In the genomic region with DNA sequence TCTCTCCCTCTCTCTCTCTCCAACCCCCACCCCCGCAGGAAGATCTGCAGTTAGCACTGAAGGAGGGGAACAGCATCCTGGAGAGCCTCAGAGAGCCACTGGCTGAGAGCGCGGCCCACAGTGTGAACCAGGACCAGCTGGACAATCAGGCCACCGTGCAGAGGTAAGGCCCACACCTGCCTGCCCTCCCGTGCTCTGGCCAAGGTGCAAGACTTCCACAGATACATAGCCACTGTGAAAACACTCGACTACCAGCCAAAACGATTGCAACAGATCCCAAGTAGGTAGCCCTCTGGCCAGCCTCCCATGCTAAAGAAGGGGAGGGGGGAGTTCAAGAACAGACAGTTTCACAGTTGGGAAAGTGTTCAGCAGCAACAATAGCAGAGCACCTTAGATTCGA, we compare ENCODE assay signal across 17 mouse cellular contexts. TPM values are rescaled to one million over a fixed set of nuclear protein-coding genes. Genes with fewer than 3 reads are reported as not detected.
"Had no signal": no experiment of that assay in that cellular context is flagged by ENCODE, and none has a peak within 500 bp of the region (broad histone marks: within the 10 kb centered on the region; RNA-seq: fewer than 3 reads in every experiment).

No protein-coding gene starts in this region.

- H3K9me3 ChIP-seq: limb, embryonic 15.5 days; midbrain, embryonic 12.5 days; neural tube, embryonic 13.5 days; stomach, embryonic 15.5 days had no signal

- H3K4me1 ChIP-seq: midbrain, embryonic 12.5 days had no signal

- H3K9ac ChIP-seq: limb, embryonic 15.5 days; lung, embryonic 14.5 days; midbrain, embryonic 12.5 days; neural tube, embryonic 13.5 days; stomach, embryonic 15.5 days had no signal

- H3K4me2 ChIP-seq: limb, embryonic 15.5 days; lung, embryonic 14.5 days; midbrain, embryonic 12.5 days; neural tube, embryonic 13.5 days; stomach, embryonic 15.5 days had no signal

- H3K4me3 ChIP-seq: left cerebral cortex, adult 2 months; limb, embryonic 15.5 days; midbrain, embryonic 12.5 days; neural tube, embryonic 13.5 days; stomach, embryonic 15.5 days had no signal

- ATAC-seq: intestine, postnatal 0 days; midbrain, embryonic 16.5 days had no signal

- H3K27me3 ChIP-seq: limb, embryonic 15.5 days; midbrain, embryonic 12.5 days; neural tube, embryonic 13.5 days; stomach, embryonic 15.5 days had no signal

- H3K27ac ChIP-seq: midbrain, embryonic 12.5 days; neural tube, embryonic 13.5 days; stomach, embryonic 15.5 days had no signal

- DNase-seq: kidney, adult 8-10 months; right cerebral cortex, postnatal 14 days; thymus, adult 2 months; thymus, postnatal 25 days had no signal

RNA-seq across cellular contexts. Expression of gene F7, which starts 27.5 kb away (rescaled TPM):
- total RNA-seq: layer of hippocampus, adult 8-10 months; left cerebral cortex, postnatal 25 days; megakaryocyte-erythroid progenitor cell, adult 5-6 weeks had no signal
- polyA plus RNA-seq: limb, embryonic 11.5 days; limb, embryonic 15.5 days; midbrain, embryonic 16.5 days had no signal

RNA-seq across cellular contexts. Expression of gene F10, which starts 38.8 kb away (rescaled TPM):
- total RNA-seq: layer of hippocampus, adult 8-10 months; layer of hippocampus, postnatal 14 days; left cerebral cortex, postnatal 25 days had no signal
